Mouse (Mus musculus) hindbrain, embryonic 10.5 days (tissue): ENCODE measurements around the gene Etl4. TPM values are rescaled to one million over a fixed set of nuclear protein-coding genes. Genes with fewer than 3 reads are reported as not detected.
"Not testable (repeated sequence)": the region's sequence is repeated elsewhere in the genome, so short reads cannot be mapped to it uniquely, and the experiment has no call there.

Experiments
- DNase-seq: peaks from one replicate; pipeline ENCODE4 v3.0.0-alpha.2; 2017; ENCODE audit warnings: low spot score
- H3K27ac ChIP-seq: fragments of 300-500 bp; sonication (generic); 2 replicates; pipeline ENCODE4 v1.5.1; 2016; ENCODE audit warnings: mild to moderate bottlenecking, moderate library complexity
- H3K27me3 ChIP-seq: fragments of 300-500 bp; sonication (generic); 2 replicates; pipeline ENCODE4 v1.6.1; 2016; ENCODE audit warnings: mild to moderate bottlenecking; ENCODE audit not compliant: poor library complexity, insufficient read depth, severe bottlenecking
- H3K36me3 ChIP-seq: fragments of 300-500 bp; sonication (generic); 2 replicates; pipeline ENCODE4 v1.6.1; 2016; ENCODE audit warnings: mild to moderate bottlenecking, moderate library complexity
- H3K4me1 ChIP-seq: fragments of 300-500 bp; sonication (generic); replicated peaks from 2 replicates; pipeline ENCODE4 v1.6.1; 2016; ENCODE audit warnings: mild to moderate bottlenecking
- H3K4me3 ChIP-seq: fragments of 300-500 bp; sonication (generic); 2 replicates; pipeline ENCODE4 v1.5.1; 2016; ENCODE audit warnings: mild to moderate bottlenecking, moderate library complexity
- H3K9me3 ChIP-seq: fragments of 300-500 bp; sonication (generic); 2 replicates; pipeline ENCODE4 v1.6.1; 2016; ENCODE audit warnings: mild to moderate bottlenecking, moderate library complexity
- WGBS: fragments of 180-500 bp; shearing (Covaris S2); methylation state at CpG from one replicate; pipeline ENCODE4 v1.1.7; 2016; 5-methylcytosine and 5-hydroxymethylcytosine counted together
- polyA plus RNA-seq: library from polyadenylated mRNA; unstranded; fragments of >200 nt; fragmentation: Nextera tagmentation; extraction: Ambion mirVana; gene quantifications from 2 replicates; pipeline ENCODE4 v1.2.1, GENCODE M21; 2016

The Etl4 gene
- polyA plus RNA-seq, 1 experiment from 2014 or later, result 17.8 TPM

DNA sequence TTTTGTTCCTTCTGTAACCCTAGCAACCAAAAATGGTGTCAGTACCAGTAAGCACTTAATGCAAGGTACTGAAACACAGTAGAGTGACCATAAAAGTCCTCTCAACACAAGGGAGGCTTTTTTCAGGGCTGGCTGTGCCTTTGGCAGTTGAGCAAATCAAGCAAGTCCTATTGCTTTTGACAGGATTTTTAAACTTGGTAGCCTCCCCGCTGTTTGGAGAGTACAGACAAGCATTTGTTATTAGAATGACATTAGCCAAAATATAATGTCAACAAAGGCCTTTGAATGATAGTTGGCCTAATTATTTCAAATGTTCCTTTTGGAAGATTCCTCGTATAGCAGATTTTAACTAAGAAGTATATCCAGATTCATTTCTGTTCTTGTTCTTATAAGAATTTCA, 467.4 kb downstream of the Etl4 start:
- WGBS, result 84% methylated on average over 2 of the region's 2 CpGs
- no peak overlapping the region for H3K27ac ChIP-seq

DNA sequence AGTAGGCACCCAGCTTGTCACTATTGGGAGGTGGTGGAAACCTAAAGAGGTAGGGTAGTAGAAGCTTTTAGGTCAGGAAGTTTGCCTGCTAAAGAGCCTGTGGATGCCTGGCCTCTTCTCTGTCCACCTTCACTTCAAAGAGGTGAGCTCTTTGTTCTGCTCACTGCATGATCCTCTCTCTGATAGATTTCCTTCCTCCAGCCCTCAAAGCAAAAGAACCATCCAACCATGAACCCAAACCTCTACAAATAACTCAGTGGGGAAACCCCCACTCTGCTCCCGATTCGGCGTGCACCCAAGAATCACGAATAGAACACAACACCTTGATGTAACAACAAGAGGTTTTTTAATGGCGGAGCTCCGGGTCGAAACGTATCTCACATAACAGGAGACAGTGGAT, 471.3 kb downstream of the Etl4 start:
- WGBS, result 91% methylated on average over 5 of the region's 8 CpGs

More for the DNA sequence above, 467.4 kb downstream of the Etl4 start:
- Histone ChIP-seq H3K4me3 (no peak overlapping the region), H3K4me1 (no peaks in the 10 kb centered on the region), H3K36me3 (no peaks in the 10 kb centered on the region), H3K27me3 (no peaks in the 10 kb centered on the region), H3K9me3 (no peaks in the 10 kb centered on the region)
- DNase-seq, result no peak

DNA sequence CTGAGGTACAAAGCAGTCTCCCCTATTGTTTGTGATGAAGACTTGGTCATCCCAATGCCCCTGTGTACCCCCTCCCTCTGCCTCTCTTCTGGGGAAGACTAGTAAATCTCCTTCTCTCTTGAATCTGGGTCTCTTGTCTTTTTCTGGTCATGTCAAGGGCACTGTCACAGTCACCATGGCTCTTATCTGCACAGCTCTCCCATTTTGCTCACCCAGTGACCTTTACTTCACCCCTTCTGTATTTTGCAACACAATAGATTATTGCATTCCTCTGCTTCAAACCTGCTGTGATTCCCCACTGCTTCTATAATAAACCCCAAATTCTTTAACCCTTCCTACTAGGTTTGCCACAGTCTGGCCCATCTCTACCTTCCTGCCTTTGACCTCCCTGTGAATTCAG, 484.5 kb downstream of the Etl4 start:
- H3K4me1 ChIP-seq, result peaks cover 9% of the 10 kb centered on the region
- no peak overlapping the region for H3K27ac ChIP-seq

More for the DNA sequence above, 471.3 kb downstream of the Etl4 start:
- H3K27me3 ChIP-seq, H3K4me1 ChIP-seq, H3K36me3 ChIP-seq, H3K27ac ChIP-seq, H3K9me3 ChIP-seq, H3K4me3 ChIP-seq, DNase-seq: not testable (repeated sequence)

DNA sequence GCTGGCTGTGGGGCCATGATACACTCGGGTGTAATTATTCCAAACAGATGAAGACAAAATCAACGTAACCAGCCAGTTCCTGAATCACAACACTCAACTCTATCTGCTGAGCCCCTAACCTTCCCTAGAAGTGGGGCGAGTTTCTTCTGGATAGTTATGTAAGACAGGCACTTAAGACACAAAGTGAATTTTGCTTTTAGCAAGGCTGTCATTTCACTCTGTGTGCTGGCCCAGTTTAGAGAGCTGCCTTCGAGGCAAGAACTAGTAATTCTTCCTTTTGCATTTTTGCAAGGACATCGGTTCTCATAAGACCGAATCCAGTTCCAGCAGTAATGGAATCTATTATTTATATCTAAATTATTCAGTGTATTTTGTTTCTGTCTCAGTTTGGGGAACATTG, 487.4 kb downstream of the Etl4 start:
- Histone ChIP-seq H3K4me3 (no peak overlapping the region), H3K9me3 (no peaks in the 10 kb centered on the region), H3K27me3 (no peaks in the 10 kb centered on the region), H3K36me3 (no peaks in the 10 kb centered on the region), H3K4me1 (peaks cover 9% of the 10 kb centered on the region), H3K27ac (no peak overlapping the region)
- no peak for DNase-seq
- 89% methylated on average over 6 of the region's 6 CpGs for WGBS

More for the DNA sequence above, 484.5 kb downstream of the Etl4 start:
- no peaks in the 10 kb centered on the region for H3K36me3 ChIP-seq
- H3K9me3 ChIP-seq, result no peaks in the 10 kb centered on the region
- no peak for DNase-seq
- no peaks in the 10 kb centered on the region for H3K27me3 ChIP-seq
- no peak overlapping the region for H3K4me3 ChIP-seq

DNA sequence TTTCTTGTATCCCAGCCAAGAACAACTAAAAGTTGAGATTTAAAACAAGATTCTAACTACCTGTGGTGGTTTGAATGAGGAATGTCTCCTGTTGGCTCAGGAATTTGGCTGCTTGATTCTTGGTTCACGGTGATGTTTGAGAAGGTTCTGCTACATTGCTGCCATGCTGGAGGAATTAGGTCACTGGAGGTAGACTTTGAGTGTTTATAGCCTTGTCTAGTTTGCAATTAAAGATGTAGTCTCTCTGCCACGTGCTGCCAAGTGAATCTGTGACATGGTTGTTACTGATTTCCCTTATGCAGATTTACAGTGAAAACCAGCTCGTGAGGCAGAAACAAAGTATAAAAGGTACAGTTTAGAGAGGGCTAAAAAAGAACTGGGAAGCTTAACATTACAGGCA, 491.0 kb downstream of the Etl4 start:
- Histone ChIP-seq H3K4me1 (no peaks in the 10 kb centered on the region), H3K36me3 (no peaks in the 10 kb centered on the region)

DNA sequence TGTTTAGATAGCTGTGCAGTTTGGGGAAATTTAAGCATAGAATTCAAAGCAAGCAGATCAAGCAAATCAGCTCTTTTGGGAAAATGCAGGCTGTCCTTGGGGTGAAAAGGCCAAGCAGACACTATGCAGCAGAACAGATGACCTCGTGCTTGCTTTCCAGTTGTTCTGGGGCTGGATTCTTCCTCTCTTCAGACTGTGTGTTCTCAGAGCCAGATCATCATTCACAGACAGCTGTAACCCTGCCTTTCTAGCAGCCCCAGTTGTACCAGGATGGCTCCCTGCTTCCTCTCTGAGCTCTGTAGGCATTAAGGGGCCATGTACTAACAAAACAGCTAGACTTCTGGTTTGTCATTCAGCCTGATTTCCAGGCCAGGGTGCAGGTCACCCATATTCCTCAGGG, 494.8 kb downstream of the Etl4 start:
- Histone ChIP-seq H3K4me1 (no peaks in the 10 kb centered on the region), H3K27ac (no peak overlapping the region), H3K9me3 (no peaks in the 10 kb centered on the region), H3K27me3 (no peaks in the 10 kb centered on the region), H3K36me3 (no peaks in the 10 kb centered on the region), H3K4me3 (no peak overlapping the region)
- WGBS, result 44% methylated on average over 1 of the region's 1 CpGs
- DNase-seq, result no peak

More for the DNA sequence above, 491.0 kb downstream of the Etl4 start:
- Histone ChIP-seq H3K9me3 (no peaks in the 10 kb centered on the region), H3K27me3 (no peaks in the 10 kb centered on the region), H3K4me3 (no peak overlapping the region), H3K27ac (no peak overlapping the region)
- WGBS, result 84% methylated on average over 3 of the region's 3 CpGs
- no peak for DNase-seq

DNA sequence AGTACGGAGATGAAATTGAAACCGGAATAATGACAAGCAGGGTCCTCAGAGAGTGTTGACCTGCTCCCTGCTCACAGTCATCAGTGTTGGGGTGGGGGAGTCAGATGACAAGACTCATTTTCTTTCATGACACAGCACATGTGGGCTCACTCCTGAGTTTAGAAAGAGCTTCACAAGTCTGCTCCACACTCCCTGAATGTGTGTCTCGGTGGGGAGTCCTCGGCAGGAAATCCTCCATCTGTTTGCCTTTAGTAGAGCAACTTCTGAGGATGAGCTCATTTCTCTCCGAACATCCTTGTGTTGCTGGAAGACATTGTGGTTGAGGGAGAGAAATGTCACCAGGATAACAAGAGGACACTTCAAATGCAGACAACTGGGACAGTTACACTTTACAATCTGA, 497.5 kb downstream of the Etl4 start:
- DNase-seq, result no peak
- H3K27ac ChIP-seq, result no peak overlapping the region
- no peaks in the 10 kb centered on the region for H3K4me1 ChIP-seq
- H3K36me3 ChIP-seq, result no peaks in the 10 kb centered on the region
- WGBS, result 50% methylated on average over 5 of the region's 5 CpGs
- no peaks in the 10 kb centered on the region for H3K27me3 ChIP-seq
- H3K9me3 ChIP-seq, result no peaks in the 10 kb centered on the region
- no peak overlapping the region for H3K4me3 ChIP-seq

DNA sequence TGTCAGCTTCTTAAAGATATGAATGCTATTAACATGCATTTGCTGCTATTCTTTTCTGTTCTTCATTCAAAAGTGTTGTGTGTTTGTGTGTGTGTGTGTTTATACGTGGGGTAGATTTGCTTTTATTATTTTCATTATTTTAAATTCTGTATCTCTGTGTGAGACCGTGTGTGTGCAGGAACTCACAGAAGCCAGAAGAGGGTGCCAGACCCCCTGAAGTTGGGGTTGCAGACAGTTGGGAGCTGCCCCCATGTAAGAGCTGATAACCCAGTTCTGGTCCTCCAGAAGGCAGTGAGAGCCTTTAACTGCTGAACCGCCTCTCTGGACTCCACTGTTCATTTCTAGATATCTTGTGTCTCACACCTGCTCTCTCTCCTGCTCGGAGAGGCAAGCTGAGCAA, 505.3 kb downstream of the Etl4 start:
- Histone ChIP-seq H3K36me3 (no peaks in the 10 kb centered on the region), H3K4me3 (no peak overlapping the region), H3K4me1 (peaks cover 4% of the 10 kb centered on the region; the same call in 1 of the 2 replicates), H3K9me3 (no peaks in the 10 kb centered on the region), H3K27me3 (no peaks in the 10 kb centered on the region), H3K27ac (no peak overlapping the region)
- DNase-seq, result no peak
- WGBS, result 88% methylated on average over 4 of the region's 4 CpGs

DNA sequence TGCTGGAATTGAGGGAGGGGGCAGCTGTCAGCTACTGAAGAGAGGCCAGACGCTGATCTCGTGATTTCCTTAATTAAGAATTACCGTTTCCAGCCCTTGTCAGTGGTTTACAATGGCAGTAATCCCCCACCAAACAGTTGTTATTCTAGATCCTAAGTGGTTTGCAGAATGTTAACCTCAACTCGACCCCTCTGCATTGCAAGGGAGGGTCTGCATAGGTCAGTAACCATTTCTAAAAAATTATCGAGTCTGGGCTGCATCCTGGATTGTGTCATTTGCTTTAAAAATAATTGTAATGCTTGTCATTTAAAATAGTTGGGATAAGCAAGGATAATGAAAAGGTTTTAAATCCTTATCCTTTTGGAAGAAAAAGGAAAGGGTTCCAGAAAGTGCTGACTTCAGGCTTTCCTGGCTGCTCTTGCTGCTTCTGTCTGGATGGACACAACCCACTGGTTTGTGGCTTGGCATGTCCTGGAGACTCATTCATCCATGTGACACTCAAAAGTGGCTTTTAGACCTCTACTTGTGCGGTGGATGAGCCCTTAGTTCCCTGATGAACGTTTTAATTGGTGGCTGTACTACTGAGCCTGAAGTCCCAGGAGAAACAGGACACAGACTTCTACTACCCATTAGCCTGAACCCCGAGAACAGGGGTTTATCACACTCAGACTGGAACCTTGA, 507.5 kb downstream of the Etl4 start:
- no peak overlapping the region for H3K27ac ChIP-seq

DNA sequence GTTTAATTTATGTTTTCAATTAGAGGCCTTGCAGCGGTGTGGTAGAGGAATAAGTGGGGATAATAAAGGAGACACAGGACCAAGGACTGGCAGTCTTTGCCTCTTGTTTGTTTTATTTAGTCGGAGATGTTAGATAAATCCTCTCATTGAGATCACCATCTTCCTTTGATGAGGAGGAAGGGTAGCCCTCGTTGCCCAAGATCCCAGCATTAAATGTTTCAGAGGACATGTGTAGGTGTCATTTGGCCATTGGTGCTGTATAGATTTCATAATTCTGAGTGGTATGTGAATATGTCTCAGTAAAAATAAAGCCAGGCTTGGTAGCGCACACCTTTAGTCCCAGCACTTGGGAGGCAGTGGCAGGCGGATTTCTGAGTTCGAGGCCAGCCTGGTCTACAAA, 508.4 kb downstream of the Etl4 start:
- Histone ChIP-seq H3K27me3 (no peaks in the 10 kb centered on the region), H3K4me1 (peaks cover 17% of the 10 kb centered on the region; the same call in 1 of the 2 replicates), H3K27ac (no peak overlapping the region), H3K4me3 (no peak overlapping the region), H3K9me3 (no peaks in the 10 kb centered on the region), H3K36me3 (no peaks in the 10 kb centered on the region)
- WGBS, result 87% methylated on average over 6 of the region's 6 CpGs
- DNase-seq, result no peak

More for the DNA sequence above, 507.5 kb downstream of the Etl4 start:
- WGBS, result 40% methylated on average over 8 of the region's 8 CpGs
- no peak overlapping the region for H3K4me3 ChIP-seq
- H3K36me3 ChIP-seq, result no peaks in the 10 kb centered on the region
- H3K27me3 ChIP-seq, result no peaks in the 10 kb centered on the region
- H3K4me1 ChIP-seq, result peaks cover 12% of the 10 kb centered on the region; the same call in 1 of the 2 replicates
- DNase-seq, result no peak
- no peaks in the 10 kb centered on the region for H3K9me3 ChIP-seq

DNA sequence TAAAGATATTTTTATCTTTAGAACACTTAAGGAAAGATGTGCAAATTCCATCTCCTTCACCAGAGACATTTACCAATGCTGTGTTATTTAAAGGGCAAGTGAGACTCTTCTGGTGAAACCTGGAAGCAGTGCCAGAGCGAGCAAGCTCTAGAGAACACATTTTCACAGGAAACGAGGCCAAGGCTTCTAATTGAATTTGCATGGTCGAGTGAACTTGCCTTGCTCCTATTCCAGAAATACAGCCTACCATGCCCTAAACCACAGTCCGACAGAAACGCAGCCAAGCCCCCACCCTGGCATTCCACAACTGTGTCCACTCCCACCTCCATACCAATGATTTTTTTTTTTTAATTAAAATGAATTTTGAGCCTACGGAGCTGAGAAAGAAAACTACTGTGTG, 510.4 kb downstream of the Etl4 start:
- Histone ChIP-seq H3K27me3 (no peaks in the 10 kb centered on the region), H3K36me3 (no peaks in the 10 kb centered on the region), H3K4me1 (peaks cover 17% of the 10 kb centered on the region; the same call in 1 of the 2 replicates), H3K9me3 (no peaks in the 10 kb centered on the region), H3K27ac (no peak overlapping the region), H3K4me3 (no peak overlapping the region)
- 35% methylated on average over 6 of the region's 6 CpGs for WGBS
- no peak for DNase-seq

DNA sequence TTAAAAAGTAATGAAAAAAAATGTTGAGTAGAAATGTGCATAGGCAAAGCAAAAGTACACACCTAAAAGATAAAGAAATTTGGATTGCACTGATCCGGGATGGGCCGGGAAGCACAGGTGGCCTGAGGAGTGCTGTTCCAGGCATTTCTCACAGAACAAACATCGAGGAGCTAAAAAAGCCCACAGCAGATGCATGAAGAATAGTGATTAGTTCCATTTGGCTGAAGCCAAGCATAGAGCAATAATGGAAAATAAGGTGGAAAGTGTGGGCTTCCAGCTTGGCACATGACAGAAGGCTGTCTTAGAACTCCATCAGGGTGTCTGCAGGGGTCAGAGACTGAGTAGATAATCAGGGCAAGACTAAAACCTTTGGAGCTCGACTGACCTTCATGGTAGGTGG, 512.7 kb downstream of the Etl4 start:
- no peak overlapping the region for H3K27ac ChIP-seq
- DNase-seq, result no peak

DNA sequence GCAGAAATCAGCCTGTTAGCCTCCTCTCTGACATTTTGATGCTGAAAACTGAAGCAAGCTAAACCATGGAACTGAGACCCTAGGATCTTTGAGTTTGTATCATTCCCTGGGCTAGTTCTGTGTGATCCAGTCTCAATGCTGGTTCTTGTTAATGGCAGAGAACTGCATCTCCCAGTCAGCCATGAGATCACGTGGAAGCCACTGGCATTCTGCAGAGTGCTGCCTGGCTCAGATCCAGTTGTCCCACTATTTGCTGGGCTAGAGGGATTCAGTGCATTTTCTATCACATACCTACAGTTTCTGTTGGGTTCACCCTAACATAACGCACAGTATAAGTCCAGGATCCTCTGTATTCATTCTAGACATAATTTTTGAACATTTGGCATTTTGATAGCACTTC, 524.1 kb downstream of the Etl4 start:
- Histone ChIP-seq H3K9me3 (no peaks in the 10 kb centered on the region), H3K36me3 (no peaks in the 10 kb centered on the region), H3K27me3 (no peaks in the 10 kb centered on the region), H3K4me1 (no peaks in the 10 kb centered on the region), H3K4me3 (no peak overlapping the region), H3K27ac (no peak overlapping the region)
- no peak for DNase-seq
- 92% methylated on average over 2 of the region's 2 CpGs for WGBS

More for the DNA sequence above, 512.7 kb downstream of the Etl4 start:
- no peak overlapping the region for H3K4me3 ChIP-seq
- H3K36me3 ChIP-seq, result no peaks in the 10 kb centered on the region
- H3K27me3 ChIP-seq, result no peaks in the 10 kb centered on the region
- no peaks in the 10 kb centered on the region for H3K9me3 ChIP-seq
- 0 out of 2 replicates have a peak, but pooled peaks cover 15% of the 10 kb centered on the region for H3K4me1 ChIP-seq
- 58% methylated on average over 4 of the region's 4 CpGs for WGBS

DNA sequence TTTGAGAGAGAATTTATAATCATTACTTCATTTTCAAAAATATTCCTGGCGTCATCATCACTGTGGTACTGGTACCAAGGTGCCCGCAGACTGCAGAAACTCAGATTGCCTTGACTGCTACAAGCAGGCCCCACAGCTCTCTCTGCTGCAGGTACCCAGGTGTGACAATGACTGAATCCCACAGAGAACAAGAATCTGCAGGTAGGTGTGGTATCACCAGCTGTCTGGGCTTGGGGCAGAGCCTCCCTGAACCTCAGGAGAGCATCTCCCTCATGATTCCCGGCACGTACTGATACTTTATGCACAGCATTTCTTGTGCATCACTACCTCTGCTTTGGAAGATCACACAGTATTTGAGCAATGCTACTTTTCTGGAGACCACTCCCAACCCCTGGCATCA, 526.0 kb downstream of the Etl4 start:
- WGBS, result 89% methylated on average over 4 of the region's 4 CpGs
- Histone ChIP-seq H3K4me3 (no peak overlapping the region), H3K9me3 (no peaks in the 10 kb centered on the region), H3K27me3 (no peaks in the 10 kb centered on the region), H3K4me1 (no peaks in the 10 kb centered on the region), H3K36me3 (no peaks in the 10 kb centered on the region), H3K27ac (no peak overlapping the region)
- no peak for DNase-seq
